Mouse (Mus musculus) midbrain, embryonic 16.5 days (tissue): ENCODE results near the gene Pdp2. TPM values are rescaled to one million over a fixed set of nuclear protein-coding genes. Genes with fewer than 3 reads are reported as not detected.

Source experiments
- ATAC-seq: fragments of 200-750 bp; cut with Nextera tagmentation; 2 replicates; pipeline ENCODE4 v1.8.0; 2017; ENCODE audit warnings: moderate TSS enrichment
- H3K27ac ChIP-seq: fragments of 300-500 bp; sonication (generic); 2 replicates; pipeline ENCODE4 v1.5.1; 2014; ENCODE audit warnings: mild to moderate bottlenecking, low read length, mixed read lengths
- H3K27me3 ChIP-seq: fragments of 300-500 bp; sonication (generic); 2 replicates; pipeline ENCODE4 v1.6.1; 2014; ENCODE audit warnings: low read depth, low read length, mixed read lengths; ENCODE audit not compliant: control insufficient read depth, insufficient read depth
- H3K36me3 ChIP-seq: fragments of 300-500 bp; sonication (generic); 2 replicates; pipeline ENCODE4 v1.6.1; 2014; ENCODE audit warnings: mild to moderate bottlenecking, low read length, moderate library complexity, mixed read lengths; ENCODE audit not compliant: control insufficient read depth, insufficient read depth
- H3K4me1 ChIP-seq: fragments of 300-500 bp; sonication (generic); 2 replicates; pipeline ENCODE4 v1.6.1; 2014; ENCODE audit warnings: mild to moderate bottlenecking, low read length, mixed read lengths; ENCODE audit not compliant: control insufficient read depth, insufficient read depth
- H3K4me2 ChIP-seq: fragments of 300-500 bp; sonication (generic); 2 replicates; pipeline ENCODE4 v1.6.1; 2014; ENCODE audit warnings: mild to moderate bottlenecking, low read length, mixed read lengths
- H3K4me3 ChIP-seq: fragments of 300-500 bp; sonication (generic); 2 replicates; pipeline ENCODE4 v1.5.1; 2014; ENCODE audit warnings: low read depth, mild to moderate bottlenecking, low read length, moderate library complexity, mixed read lengths
- H3K9ac ChIP-seq: fragments of 300-500 bp; sonication (generic); 2 replicates; pipeline ENCODE4 v1.6.1; 2014; ENCODE audit warnings: low read depth, low read length, mixed read lengths
- H3K9me3 ChIP-seq: fragments of 300-500 bp; sonication (generic); replicated peaks from 2 replicates; pipeline ENCODE4 v1.6.1; 2014; ENCODE audit warnings: mild to moderate bottlenecking, low read length, mixed read lengths; ENCODE audit not compliant: control insufficient read depth, poor library complexity, severe bottlenecking
- WGBS: fragments of 180-500 bp; shearing (Covaris S2); extraction: QIAGEN DNeasy Blood & Tissue Kit; methylation state at CpG from one replicate; pipeline ENCODE4 v1.1.7; 2014; 5-methylcytosine and 5-hydroxymethylcytosine counted together
- polyA plus RNA-seq: library from polyadenylated mRNA; unstranded; fragments of >200 nt; fragmentation: Nextera tagmentation; extraction: Ambion mirVana; gene quantifications from 2 replicates; pipeline ENCODE4 v1.2.1, GENCODE M21; 2015

Gene Pdp2
- polyA plus RNA-seq = 23.5 and 25.7 TPM in 2 replicates

GRCm38 (mm10) chr8:104591133-104591834 lies at the start of gene Pdp2:
Pdp2 (plus strand) TSS chr8:104591451.
- Histone ChIP-seq H3K9ac (peak within 1 kb of the TSS; percentile 66), H3K4me2 (peak within 1 kb of the TSS; percentile 91), H3K9me3 (no peaks in the 10 kb centered on the region), H3K4me1 (peaks cover 6% of the 10 kb centered on the region), H3K27me3 (no peaks in the 10 kb centered on the region), H3K4me3 (peak within 1 kb of the TSS; percentile 58), H3K27ac (peak within 1 kb of the TSS; percentile 84), H3K36me3 (peaks cover 11% of the 10 kb centered on the region)
- WGBS = under 1% methylated on average over 44 of the region's 44 CpGs
- peak; percentile 98 for ATAC-seq

GRCm38 (mm10) chr8:104541515-104541880 lies 49.8 kb upstream of the Pdp2 start:
- H3K27ac ChIP-seq = no peak overlapping the region
- H3K9me3 ChIP-seq = no peaks in the 10 kb centered on the region
- peaks cover 39% of the 10 kb centered on the region for H3K27me3 ChIP-seq
- WGBS = 11% methylated on average over 8 of the region's 8 CpGs
- H3K4me3 ChIP-seq = peak overlapping the region; percentile 62
- no peak; the same call in 1 of the 2 replicates for ATAC-seq
- peaks cover 10% of the 10 kb centered on the region; the same call in 1 of the 2 replicates for H3K4me1 ChIP-seq
- peak overlapping the region; percentile 60 for H3K9ac ChIP-seq
- no peaks in the 10 kb centered on the region for H3K36me3 ChIP-seq
- H3K4me2 ChIP-seq = peak overlapping the region; percentile 100

GRCm38 (mm10) chr8:104542160-104542559 lies 49.1 kb upstream of the Pdp2 start:
- Histone ChIP-seq H3K4me1 (peaks cover 10% of the 10 kb centered on the region; the same call in 1 of the 2 replicates), H3K9me3 (no peaks in the 10 kb centered on the region), H3K27ac (no peak overlapping the region), H3K9ac (no peak overlapping the region), H3K27me3 (peaks cover 39% of the 10 kb centered on the region), H3K4me2 (peak overlapping the region; percentile 100; the same call in 1 of the 2 replicates), H3K4me3 (no peak overlapping the region), H3K36me3 (no peaks in the 10 kb centered on the region)
- no peak for ATAC-seq
- 10% methylated on average over 11 of the region's 11 CpGs for WGBS

DNA sequence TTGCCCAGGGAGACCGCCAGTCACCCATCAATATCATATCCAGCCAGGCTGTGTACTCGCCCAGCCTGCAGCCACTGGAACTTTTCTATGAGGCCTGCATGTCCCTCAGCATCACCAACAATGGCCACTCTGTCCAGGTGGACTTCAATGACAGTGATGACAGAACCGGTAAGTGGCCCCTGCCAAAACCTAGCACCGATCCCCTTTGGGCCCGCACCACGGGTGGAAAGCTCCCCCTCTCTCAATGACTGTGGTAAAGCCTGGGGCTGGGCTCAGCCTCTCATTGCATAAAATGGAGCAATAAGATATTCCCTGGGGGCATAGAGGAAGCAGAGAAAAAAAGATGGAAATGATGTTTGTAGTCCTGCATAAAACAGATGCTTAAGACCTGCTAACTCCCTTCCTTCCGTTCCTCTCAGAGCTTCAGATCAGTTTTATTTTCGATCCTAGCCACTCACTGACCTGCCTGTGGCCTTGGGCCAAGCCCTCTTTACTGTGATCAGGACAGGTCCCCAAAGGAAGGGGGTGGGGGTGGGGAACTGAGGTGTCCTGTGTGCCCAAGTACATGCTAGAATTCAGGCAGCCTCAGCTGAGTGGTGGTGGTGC lies 47.7 kb upstream of the Pdp2 start:
- no peak overlapping the region for H3K4me3 ChIP-seq
- no peak overlapping the region for H3K4me2 ChIP-seq
- H3K27me3 ChIP-seq = peaks cover 39% of the 10 kb centered on the region
- H3K27ac ChIP-seq = no peak overlapping the region
- H3K9me3 ChIP-seq = no peaks in the 10 kb centered on the region
- H3K36me3 ChIP-seq = no peaks in the 10 kb centered on the region
- H3K4me1 ChIP-seq = peaks cover 10% of the 10 kb centered on the region; the same call in 1 of the 2 replicates
- WGBS = 80% methylated on average over 8 of the region's 8 CpGs
- no peak for ATAC-seq
- no peak overlapping the region for H3K9ac ChIP-seq

- H3K36me3 ChIP-seq = no peaks in the 10 kb centered on the region
- no peaks in the 10 kb centered on the region for H3K27me3 ChIP-seq
- H3K27ac ChIP-seq = no peak overlapping the region
- H3K9ac ChIP-seq = no peak overlapping the region
- no peak overlapping the region for H3K4me3 ChIP-seq
- no peaks in the 10 kb centered on the region for H3K4me1 ChIP-seq
- no peak for ATAC-seq
- H3K4me2 ChIP-seq = no peak overlapping the region
- 84% methylated on average over 4 of the region's 4 CpGs for WGBS
- no peaks in the 10 kb centered on the region for H3K9me3 ChIP-seq
Observed at GRCm38 (mm10) chr8:104555191-104555590, 36.1 kb upstream of the Pdp2 start.

- Histone ChIP-seq H3K27ac (no peak overlapping the region), H3K9ac (no peak overlapping the region), H3K4me2 (no peak overlapping the region), H3K9me3 (no peaks in the 10 kb centered on the region), H3K4me3 (no peak overlapping the region), H3K27me3 (no peaks in the 10 kb centered on the region), H3K4me1 (no peaks in the 10 kb centered on the region), H3K36me3 (no peaks in the 10 kb centered on the region)
- ATAC-seq = no peak
- WGBS = 88% methylated on average over 7 of the region's 7 CpGs
Observed at GRCm38 (mm10) chr8:104557226-104557625, 34.0 kb upstream of the Pdp2 start.

DNA sequence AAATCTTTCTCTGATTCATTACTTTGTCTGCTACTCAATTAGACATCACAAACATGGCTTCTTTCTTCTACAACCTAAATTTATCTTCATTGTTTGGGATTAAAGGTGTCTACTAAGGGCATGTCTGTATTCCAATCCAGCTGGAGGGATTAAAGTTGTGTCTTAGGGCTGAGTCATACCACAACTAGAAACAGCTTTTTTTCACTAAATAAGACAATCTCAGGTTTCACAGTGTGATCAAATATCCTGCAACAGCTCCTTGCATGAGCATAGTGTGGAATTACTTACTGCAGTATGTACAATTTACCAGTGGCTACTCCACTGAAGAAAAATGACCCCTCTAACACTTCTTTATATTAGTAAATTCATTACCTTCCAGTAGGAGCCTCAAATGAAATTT lies 30.5 kb upstream of the Pdp2 start:
- ATAC-seq = no peak
- no peak overlapping the region for H3K4me3 ChIP-seq
- H3K9ac ChIP-seq = no peak overlapping the region
- H3K27me3 ChIP-seq = no peaks in the 10 kb centered on the region
- no peaks in the 10 kb centered on the region for H3K9me3 ChIP-seq
- H3K4me2 ChIP-seq = no peak overlapping the region
- H3K4me1 ChIP-seq = no peaks in the 10 kb centered on the region
- no peaks in the 10 kb centered on the region for H3K36me3 ChIP-seq
- no peak overlapping the region for H3K27ac ChIP-seq

DNA sequence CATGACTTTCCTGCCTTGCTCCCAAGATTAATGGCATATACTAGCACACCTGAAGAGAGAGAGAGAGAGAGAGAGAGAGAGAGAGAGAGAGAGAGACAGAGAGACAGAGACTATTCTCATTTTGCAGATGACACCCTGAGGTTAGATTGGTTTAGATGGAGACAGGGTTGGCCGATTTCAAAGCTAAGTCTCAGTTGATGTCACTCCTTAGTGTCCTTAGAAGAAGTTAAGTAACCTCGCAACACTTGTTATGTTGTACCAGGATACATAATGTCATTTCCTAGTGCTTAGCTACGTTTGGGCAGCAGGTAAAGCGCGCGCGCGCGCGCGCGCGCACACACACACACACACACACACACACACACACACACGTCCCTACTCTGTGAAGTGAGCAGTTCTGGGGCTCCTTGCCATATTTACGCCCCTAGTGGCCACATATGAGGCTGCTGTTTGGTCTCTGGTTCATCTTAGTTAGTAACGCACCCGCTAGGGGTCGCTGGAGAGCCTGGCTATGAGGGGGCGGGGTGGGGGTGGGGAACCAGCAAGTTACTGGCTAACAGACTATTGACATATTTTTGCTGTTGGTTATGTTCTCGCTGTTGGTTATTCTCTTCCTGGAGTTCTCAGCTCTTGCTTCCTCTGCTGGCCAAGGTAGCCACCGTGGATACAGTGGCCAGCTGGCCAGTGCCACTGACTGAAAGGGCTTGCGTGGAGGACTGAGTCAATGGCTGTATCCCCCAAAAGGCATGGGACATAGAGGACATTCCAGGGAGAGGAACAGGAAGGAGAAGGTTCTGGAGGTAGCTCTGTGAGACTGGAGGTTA lies 26.4 kb upstream of the Pdp2 start:
- Histone ChIP-seq H3K4me1 (no peaks in the 10 kb centered on the region), H3K4me2 (no peak overlapping the region), H3K36me3 (no peaks in the 10 kb centered on the region), H3K27me3 (no peaks in the 10 kb centered on the region), H3K27ac (no peak overlapping the region), H3K9ac (no peak overlapping the region), H3K9me3 (no peaks in the 10 kb centered on the region), H3K4me3 (no peak overlapping the region)
- WGBS = 20% methylated on average over 22 of the region's 22 CpGs
- peak; percentile 62; the same call in 1 of the 2 replicates for ATAC-seq

GRCm38 (mm10) chr8:104565457-104565798 lies 25.8 kb upstream of the Pdp2 start:
- WGBS = 95% methylated on average over 5 of the region's 5 CpGs
- Histone ChIP-seq H3K4me1 (no peaks in the 10 kb centered on the region), H3K4me3 (no peak overlapping the region), H3K9ac (no peak overlapping the region), H3K4me2 (no peak overlapping the region), H3K27ac (no peak overlapping the region), H3K36me3 (no peaks in the 10 kb centered on the region), H3K27me3 (no peaks in the 10 kb centered on the region), H3K9me3 (no peaks in the 10 kb centered on the region)
- no peak for ATAC-seq
